Mouse (Mus musculus): ENCODE results near the gene Zfhx3. TPM values are rescaled to one million over a fixed set of nuclear protein-coding genes. Genes with fewer than 3 reads are reported as not detected.
A peak's percentile ranks its signal among the peaks of the same experiment; 100 is the strongest.

Gene Zfhx3
- polyA plus RNA-seq, 1 experiment from 2014 or later, result 27.5 TPM

DNA sequence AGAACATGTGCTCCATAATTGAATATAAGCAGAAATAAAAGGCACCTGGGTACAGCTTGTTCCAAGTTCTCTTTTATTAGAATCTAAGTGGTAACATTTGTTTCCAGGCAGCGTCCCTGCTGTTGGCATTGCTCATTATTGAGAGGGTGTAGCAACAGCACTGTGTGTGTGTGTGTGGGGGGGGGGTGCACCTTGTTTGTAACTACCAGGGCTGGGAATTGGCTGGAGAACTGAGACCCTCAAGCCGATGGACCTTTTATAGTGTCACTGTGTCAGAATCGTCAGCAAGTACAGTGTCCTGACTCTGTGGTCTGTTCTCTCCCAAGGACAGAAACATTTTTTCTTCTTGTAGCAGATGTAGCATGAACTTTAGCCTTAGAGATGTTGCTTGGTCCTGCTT lies 77.2 kb downstream of the Zfhx3 start:
- ATAC-seq (replicated peaks; ENCODE audit: insufficient number of reproducible peaks, low FRiP score, low TSS enrichment, low read depth) (no peak), DNase-seq (ENCODE audit: low spot score) (no peak)
- no peak overlapping the region for H3K27ac ChIP-seq (replicated peaks; ENCODE audit: low read depth, low read length)
- no peaks in the 10 kb centered on the region for H3K9me3 ChIP-seq (replicated peaks; ENCODE audit: control insufficient read depth, low read length)
- H3K36me3 ChIP-seq (replicated peaks; ENCODE audit: control insufficient read depth, insufficient read depth, low read depth, low read length), result no peaks in the 10 kb centered on the region
- no peak overlapping the region for H3K4me3 ChIP-seq (ENCODE audit: low read depth, low read length)
- no peaks in the 10 kb centered on the region for H3K27me3 ChIP-seq (ENCODE audit: control insufficient read depth, insufficient read depth, low read length)
- no peak overlapping the region for H3K4me2 ChIP-seq (ENCODE audit: low read depth, low read length)
- no peak overlapping the region for H3K9ac ChIP-seq (replicated peaks; ENCODE audit: low read length)
- no peaks in the 10 kb centered on the region; the same call in 1 of the 2 replicates for H3K4me1 ChIP-seq (ENCODE audit: control insufficient read depth, insufficient read depth, low read length)
- 60% methylated on average over 3 of the region's 3 CpGs for WGBS

DNA sequence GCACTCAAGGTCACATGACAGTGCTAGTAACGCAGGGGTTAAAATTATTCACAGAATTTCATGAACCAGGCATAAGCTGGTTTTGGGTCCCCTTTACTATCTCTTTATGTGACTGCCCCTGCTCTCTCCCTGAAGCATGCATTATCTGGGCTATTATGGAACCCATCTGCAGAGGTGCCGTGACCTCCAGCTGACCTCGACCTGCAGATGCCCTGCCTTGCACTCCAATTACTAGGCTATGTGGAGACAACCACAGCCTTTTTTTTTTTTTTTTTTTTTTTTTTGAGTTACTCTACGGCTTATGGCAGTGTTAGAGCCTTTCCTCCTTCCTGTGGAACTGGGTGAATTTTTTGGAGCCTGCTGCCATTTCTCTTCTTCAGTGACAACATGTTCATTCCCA lies 80.0 kb downstream of the Zfhx3 start:
- no peak overlapping the region for H3K9ac ChIP-seq (replicated peaks; ENCODE audit: low read length)
- peak; percentile 52 for DNase-seq (ENCODE audit: low spot score)
- 24% methylated on average over 4 of the region's 4 CpGs for WGBS

GRCm38 (mm10) chr8:108024331-108024730 lies 81.9 kb downstream of the Zfhx3 start:
- Histone ChIP-seq H3K4me2 (ENCODE audit: low read depth, low read length) (no peak overlapping the region), H3K4me1 (ENCODE audit: control insufficient read depth, insufficient read depth, low read length) (peaks cover 2% of the 10 kb centered on the region), H3K27ac (replicated peaks; ENCODE audit: low read depth, low read length) (no peak overlapping the region), H3K9ac (replicated peaks; ENCODE audit: low read length) (no peak overlapping the region), H3K9me3 (replicated peaks; ENCODE audit: control insufficient read depth, low read length) (no peaks in the 10 kb centered on the region), H3K4me3 (ENCODE audit: low read depth, low read length) (no peak overlapping the region), H3K36me3 (replicated peaks; ENCODE audit: control insufficient read depth, insufficient read depth, low read depth, low read length) (no peaks in the 10 kb centered on the region), H3K27me3 (ENCODE audit: control insufficient read depth, insufficient read depth, low read length) (no peaks in the 10 kb centered on the region)
- DNase-seq (ENCODE audit: low spot score), result no peak
- ATAC-seq (replicated peaks; ENCODE audit: insufficient number of reproducible peaks, low FRiP score, low TSS enrichment, low read depth), result no peak
- 32% methylated on average over 4 of the region's 4 CpGs for WGBS

More for the DNA sequence above, 80.0 kb downstream of the Zfhx3 start:
- Histone ChIP-seq H3K4me3 (ENCODE audit: low read depth, low read length) (no peak overlapping the region), H3K4me2 (ENCODE audit: low read depth, low read length) (no peak overlapping the region), H3K36me3 (replicated peaks; ENCODE audit: control insufficient read depth, insufficient read depth, low read depth, low read length) (no peaks in the 10 kb centered on the region), H3K4me1 (ENCODE audit: control insufficient read depth, insufficient read depth, low read length) (no peaks in the 10 kb centered on the region; the same call in none of the 2 replicates), H3K9me3 (replicated peaks; ENCODE audit: control insufficient read depth, low read length) (no peaks in the 10 kb centered on the region), H3K27ac (replicated peaks; ENCODE audit: low read depth, low read length) (no peak overlapping the region), H3K27me3 (ENCODE audit: control insufficient read depth, insufficient read depth, low read length) (no peaks in the 10 kb centered on the region)
- no peak for ATAC-seq (replicated peaks; ENCODE audit: insufficient number of reproducible peaks, low FRiP score, low TSS enrichment, low read depth)

DNA sequence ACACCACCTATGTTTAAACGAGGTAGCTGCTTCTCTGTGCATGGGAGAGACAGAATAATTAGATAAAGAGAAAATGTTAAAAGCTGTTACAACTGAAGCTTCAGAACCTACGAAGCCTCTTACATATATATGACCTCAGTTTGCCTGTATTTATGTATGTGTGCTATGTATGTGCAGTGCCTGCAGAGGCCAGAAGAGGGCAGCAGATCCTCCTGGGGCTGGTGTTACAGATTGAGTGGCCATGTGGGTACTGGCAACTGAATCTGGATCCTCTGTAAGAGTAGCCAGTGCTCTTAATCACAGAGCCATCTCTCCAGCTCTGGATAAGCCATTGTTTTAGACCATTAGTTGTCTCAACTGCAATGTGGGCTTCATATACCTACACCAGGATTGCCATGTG lies 82.8 kb downstream of the Zfhx3 start:
- ATAC-seq (replicated peaks; ENCODE audit: insufficient number of reproducible peaks, low FRiP score, low TSS enrichment, low read depth) (no peak), DNase-seq (ENCODE audit: low spot score) (no peak)
- no peak overlapping the region for H3K4me3 ChIP-seq (ENCODE audit: low read depth, low read length)
- peaks cover 2% of the 10 kb centered on the region for H3K4me1 ChIP-seq (ENCODE audit: control insufficient read depth, insufficient read depth, low read length)
- H3K9me3 ChIP-seq (replicated peaks; ENCODE audit: control insufficient read depth, low read length), result no peaks in the 10 kb centered on the region
- 61% methylated on average over 2 of the region's 2 CpGs for WGBS
- no peaks in the 10 kb centered on the region for H3K27me3 ChIP-seq (ENCODE audit: control insufficient read depth, insufficient read depth, low read length)
- no peaks in the 10 kb centered on the region for H3K36me3 ChIP-seq (replicated peaks; ENCODE audit: control insufficient read depth, insufficient read depth, low read depth, low read length)
- no peak overlapping the region for H3K4me2 ChIP-seq (ENCODE audit: low read depth, low read length)
- no peak overlapping the region for H3K27ac ChIP-seq (replicated peaks; ENCODE audit: low read depth, low read length)
- no peak overlapping the region for H3K9ac ChIP-seq (replicated peaks; ENCODE audit: low read length)

DNA sequence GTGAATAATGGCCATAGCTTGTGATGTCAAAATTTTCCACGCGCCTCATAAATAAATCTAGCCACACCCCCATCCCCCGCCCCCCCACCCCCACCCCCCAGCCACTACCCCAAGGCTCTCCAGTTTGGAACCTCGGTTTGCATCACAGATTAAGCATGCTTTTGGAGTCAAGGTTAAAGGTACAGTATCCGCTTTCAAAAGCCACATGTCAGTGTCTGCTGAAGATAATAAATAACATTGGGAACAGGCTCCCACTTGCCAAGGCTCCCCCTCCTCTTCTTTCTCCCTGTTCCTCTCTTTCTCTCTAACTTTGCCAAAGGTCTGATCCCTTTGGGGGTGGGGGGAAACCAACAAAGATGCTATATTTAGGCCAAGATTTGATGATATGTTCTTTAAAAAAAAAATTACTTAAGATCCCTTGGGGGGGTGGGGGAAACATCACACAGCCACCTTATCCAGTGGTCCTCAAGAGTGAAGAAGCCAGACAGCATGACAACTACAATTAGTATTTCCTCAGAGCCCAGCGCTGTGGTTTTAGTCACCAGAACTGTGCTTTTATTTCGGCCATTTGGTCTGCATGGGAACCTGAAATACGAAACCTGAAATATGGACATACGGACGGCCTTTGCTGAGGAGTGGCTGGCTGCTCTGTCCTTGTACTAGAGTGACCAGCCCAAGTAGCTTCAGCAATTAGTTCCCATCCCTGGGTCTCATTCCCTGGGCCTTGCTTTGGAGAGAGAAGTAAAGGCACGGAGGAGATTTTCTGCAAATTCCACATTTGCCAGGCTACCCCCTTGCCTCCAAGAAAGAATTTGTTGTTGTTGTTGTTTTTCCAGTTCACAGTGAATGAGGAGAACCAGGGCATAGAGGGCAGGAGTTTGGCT lies 84.4 kb downstream of the Zfhx3 start:
- H3K36me3 ChIP-seq (replicated peaks; ENCODE audit: control insufficient read depth, insufficient read depth, low read depth, low read length), result no peaks in the 10 kb centered on the region
- DNase-seq (ENCODE audit: low spot score), result peak; percentile 77

DNA sequence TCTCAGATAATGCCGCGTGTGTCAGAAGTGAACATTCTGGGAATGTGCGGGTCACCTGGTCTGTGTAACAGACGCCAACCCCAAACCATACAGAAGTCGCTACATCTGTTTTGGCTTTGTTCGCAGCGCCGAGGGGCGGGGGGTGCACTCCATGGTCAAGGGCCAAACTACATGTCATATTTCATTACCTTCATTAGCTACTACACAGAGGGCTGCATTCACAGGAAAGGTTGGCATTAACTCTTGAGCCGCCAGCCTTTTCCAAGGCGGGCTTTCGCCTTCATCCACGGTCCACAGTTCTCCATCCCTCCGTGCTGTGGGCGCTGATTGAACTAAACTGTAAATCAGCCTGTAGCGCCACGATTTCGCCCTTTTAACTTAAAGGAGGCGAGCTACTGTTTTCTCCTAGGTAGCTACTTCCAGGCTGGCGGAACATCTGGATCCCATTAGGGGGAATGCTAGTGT lies 85.1 kb downstream of the Zfhx3 start:
- Histone ChIP-seq H3K4me1 (ENCODE audit: control insufficient read depth, insufficient read depth, low read length) (peaks cover 2% of the 10 kb centered on the region), H3K9ac (replicated peaks; ENCODE audit: low read length) (no peak overlapping the region), H3K9me3 (replicated peaks; ENCODE audit: control insufficient read depth, low read length) (no peaks in the 10 kb centered on the region), H3K4me2 (ENCODE audit: low read depth, low read length) (peak overlapping the region; percentile 27), H3K27me3 (ENCODE audit: control insufficient read depth, insufficient read depth, low read length) (no peaks in the 10 kb centered on the region), H3K27ac (replicated peaks; ENCODE audit: low read depth, low read length) (peak overlapping the region; percentile 81), H3K4me3 (ENCODE audit: low read depth, low read length) (no peak overlapping the region), H3K36me3 (replicated peaks; ENCODE audit: control insufficient read depth, insufficient read depth, low read depth, low read length) (no peaks in the 10 kb centered on the region)
- peak; percentile 95 for DNase-seq (ENCODE audit: low spot score)
- 12% methylated on average over 20 of the region's 20 CpGs for WGBS
- peak; percentile 90 for ATAC-seq (replicated peaks; ENCODE audit: insufficient number of reproducible peaks, low FRiP score, low TSS enrichment, low read depth)

More for the DNA sequence above, 84.4 kb downstream of the Zfhx3 start:
- 28% methylated on average over 11 of the region's 11 CpGs for WGBS
- peak overlapping the region; percentile 27; the same call in 1 of the 2 replicates for H3K4me2 ChIP-seq (ENCODE audit: low read depth, low read length)
- no peak overlapping the region for H3K4me3 ChIP-seq (ENCODE audit: low read depth, low read length)
- H3K27me3 ChIP-seq (ENCODE audit: control insufficient read depth, insufficient read depth, low read length), result no peaks in the 10 kb centered on the region
- H3K9ac ChIP-seq (replicated peaks; ENCODE audit: low read length), result no peak overlapping the region; the same call in 1 of the 2 replicates
- no peak; the same call in 1 of the 2 replicates for ATAC-seq (replicated peaks; ENCODE audit: insufficient number of reproducible peaks, low FRiP score, low TSS enrichment, low read depth)
- peaks cover 2% of the 10 kb centered on the region for H3K4me1 ChIP-seq (ENCODE audit: control insufficient read depth, insufficient read depth, low read length)
- no peaks in the 10 kb centered on the region for H3K9me3 ChIP-seq (replicated peaks; ENCODE audit: control insufficient read depth, low read length)
- H3K27ac ChIP-seq (replicated peaks; ENCODE audit: low read depth, low read length), result peak overlapping the region; percentile 81

- DNase-seq (ENCODE audit: low spot score) (no peak), ATAC-seq (replicated peaks; ENCODE audit: insufficient number of reproducible peaks, low FRiP score, low TSS enrichment, low read depth) (no peak)
- Histone ChIP-seq H3K9me3 (replicated peaks; ENCODE audit: control insufficient read depth, low read length) (no peaks in the 10 kb centered on the region), H3K27ac (replicated peaks; ENCODE audit: low read depth, low read length) (peak overlapping the region; percentile 81), H3K27me3 (ENCODE audit: control insufficient read depth, insufficient read depth, low read length) (no peaks in the 10 kb centered on the region), H3K4me1 (ENCODE audit: control insufficient read depth, insufficient read depth, low read length) (peaks cover 2% of the 10 kb centered on the region; the same call in 1 of the 2 replicates), H3K4me3 (ENCODE audit: low read depth, low read length) (no peak overlapping the region), H3K36me3 (replicated peaks; ENCODE audit: control insufficient read depth, insufficient read depth, low read depth, low read length) (no peaks in the 10 kb centered on the region), H3K4me2 (ENCODE audit: low read depth, low read length) (peak overlapping the region; percentile 10; the same call in 1 of the 2 replicates), H3K9ac (replicated peaks; ENCODE audit: low read length) (no peak overlapping the region)
- 28% methylated on average over 8 of the region's 8 CpGs for WGBS
Observed at GRCm38 (mm10) chr8:108028440-108028839, 86.0 kb downstream of the Zfhx3 start.

GRCm38 (mm10) chr8:108031159-108031558 lies 88.7 kb downstream of the Zfhx3 start:
- DNase-seq (ENCODE audit: low spot score) (no peak), ATAC-seq (replicated peaks; ENCODE audit: insufficient number of reproducible peaks, low FRiP score, low TSS enrichment, low read depth) (no peak)
- Histone ChIP-seq H3K4me1 (ENCODE audit: control insufficient read depth, insufficient read depth, low read length) (peaks cover 2% of the 10 kb centered on the region; the same call in 1 of the 2 replicates), H3K4me2 (ENCODE audit: low read depth, low read length) (no peak overlapping the region), H3K36me3 (replicated peaks; ENCODE audit: control insufficient read depth, insufficient read depth, low read depth, low read length) (no peaks in the 10 kb centered on the region), H3K9ac (replicated peaks; ENCODE audit: low read length) (no peak overlapping the region), H3K27ac (replicated peaks; ENCODE audit: low read depth, low read length) (no peak overlapping the region), H3K27me3 (ENCODE audit: control insufficient read depth, insufficient read depth, low read length) (no peaks in the 10 kb centered on the region), H3K4me3 (ENCODE audit: low read depth, low read length) (no peak overlapping the region), H3K9me3 (replicated peaks; ENCODE audit: control insufficient read depth, low read length) (no peaks in the 10 kb centered on the region)
- WGBS, result 87% methylated on average over 3 of the region's 3 CpGs

Measured in embryonic facial prominence, embryonic 11.5 days (tissue).